Mouse (Mus musculus): ENCODE data around the gene 1700003E16Rik.

Gene 1700003E16Rik

GRCm38 (mm10) chr6:83156259-83156684 lies at the start of gene 1700003E16Rik, which contains the start of gene Wdr54:
TSS of gene 1700003E16Rik (plus strand) at chr6:83156404.
TSS of gene Wdr54 (minus strand) at chr6:83156397.
- ChIA-PET POLR2A (interaction anchor here (0.5 to 2.8 kb wide), 31 partner anchors 9 to 342 kb away, joined by 3 to 24 read pairs (median 4); partner anchors contain the start of genes Ccdc142 (in 3 of the 4), Gm42688 (in 3 of the 4), Wbp1 (in 3 of the 4) and Aup1 (in 1 of the 4)), CTCF (interaction anchor here (0.6 to 1.5 kb wide), 19 partner anchors 9 to 161 kb away, joined by 3 to 9 read pairs (median 3); partner anchors contain the start of genes Ccdc142 (in 1 of the 4), Dctn1 (in 1 of the 4), Gm42688 (in 1 of the 4) and Wbp1 (in 1 of the 4))

DNA sequence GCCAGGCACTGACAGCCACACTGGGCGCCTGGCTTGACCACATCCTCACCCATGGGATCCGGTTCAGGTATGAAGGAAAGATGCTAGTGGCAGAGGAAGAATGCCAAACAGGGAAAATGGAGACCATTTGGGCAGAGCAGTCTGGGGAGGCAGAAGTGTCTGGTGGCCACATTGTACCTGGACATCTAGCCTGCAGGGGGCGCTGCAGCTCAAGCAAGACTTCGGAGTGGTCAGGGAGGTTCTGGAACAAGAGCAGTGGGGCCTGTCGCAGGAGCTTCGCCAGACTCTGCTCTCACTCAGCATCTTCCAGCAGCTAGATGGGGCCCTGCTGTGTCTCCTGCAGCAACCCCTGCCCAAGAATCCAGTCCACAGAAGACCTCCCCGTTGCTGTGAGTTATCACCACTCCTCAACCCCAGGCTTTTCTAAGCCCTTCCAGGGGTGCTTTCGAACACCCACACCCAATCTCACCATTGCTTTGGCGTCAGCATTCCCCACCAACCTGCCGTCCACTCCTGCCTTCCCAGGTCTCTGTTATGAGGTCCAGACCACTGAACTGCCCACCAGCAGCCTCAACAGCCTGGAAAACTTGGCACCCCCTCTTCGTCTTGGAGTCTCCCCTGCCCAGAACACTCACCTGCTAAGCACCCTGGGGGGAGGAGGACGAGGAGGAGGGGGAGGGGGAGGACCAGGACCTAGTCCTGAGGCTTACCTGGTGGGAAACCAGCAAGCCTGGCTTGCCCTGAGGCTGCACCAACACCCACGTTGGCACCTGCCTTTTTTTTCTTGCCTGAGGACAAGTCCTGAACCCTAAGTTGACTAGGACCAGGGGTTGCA lies 48.4 kb upstream of the 1700003E16Rik start:
- POLR2A ChIA-PET: interaction anchor here in 3 of 4 experiments (0.7 to 6.6 kb wide), 15 partner anchors 10 to 218 kb away, joined by 3 to 41 read pairs (median 4); partner anchors contain the start of genes Wbp1 (in 2 of the 3), 1700003E16Rik (in 1 of the 3), Mob1a (in 1 of the 3) and Mthfd2 (in 1 of the 3)
- CTCF ChIA-PET: interaction anchor here (0.5 to 2.6 kb wide), 30 partner anchors 10 to 334 kb away, joined by 3 to 15 read pairs (median 4); partner anchors contain the start of genes Aup1 (in 2 of the 4), Wbp1 (in 2 of the 4), 1700003E16Rik (in 1 of the 4) and Dctn1 (in 1 of the 4)

DNA sequence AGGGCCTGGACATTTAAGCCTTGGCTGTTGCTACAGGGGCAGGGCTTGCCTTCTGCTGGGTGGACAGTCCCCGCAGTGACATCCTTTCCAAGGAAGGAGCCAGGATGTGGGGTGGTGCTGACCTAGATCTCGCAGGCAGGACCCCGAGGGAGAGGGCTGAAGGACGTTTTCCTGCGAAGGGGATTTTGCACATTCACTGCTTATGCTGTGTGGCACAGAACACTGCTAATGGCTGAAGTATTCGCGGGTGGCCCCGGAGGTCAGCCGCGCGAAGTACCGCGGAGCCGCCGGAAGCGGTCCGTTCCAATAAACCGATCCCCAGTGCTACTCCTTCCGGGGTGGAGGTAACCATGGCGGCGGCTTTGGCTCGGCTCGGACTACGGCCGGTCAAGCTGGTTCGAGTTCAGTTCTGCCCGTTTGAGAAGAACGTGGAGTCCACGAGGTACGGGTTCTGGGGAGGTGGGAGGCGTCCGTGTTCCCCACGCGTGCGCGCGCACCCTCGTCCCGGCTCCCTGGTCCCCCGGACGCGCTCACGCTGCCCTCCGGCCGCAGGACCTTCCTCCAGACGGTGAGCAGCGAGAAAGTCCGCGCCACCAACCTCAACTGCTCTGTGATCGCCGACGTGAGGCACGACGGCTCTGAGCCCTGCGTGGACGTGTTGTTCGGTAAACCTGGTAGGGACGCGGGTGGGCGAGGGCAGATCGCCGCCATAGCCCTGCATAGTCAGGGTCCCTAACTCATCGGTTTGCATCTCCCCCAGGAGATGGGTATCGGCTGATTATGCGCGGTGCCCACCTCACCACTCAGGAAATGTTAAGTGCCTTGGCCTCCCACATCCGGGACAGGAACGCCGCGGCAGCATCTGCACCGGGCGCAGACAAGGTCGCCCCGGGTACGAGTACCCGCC lies 47.2 kb upstream of the 1700003E16Rik start, which contains the start of gene Mrpl53:
TSS of gene Mrpl53 (plus strand) at position 279 of the 907 bp plus-strand sequence.
- POLR2A ChIA-PET: interaction anchor here (0.5 to 6.6 kb wide), 19 partner anchors 7 to 636 kb away, joined by 3 to 41 read pairs (median 3); partner anchors contain the start of genes Wbp1 (in 3 of the 4), 1700003E16Rik (in 1 of the 4), Ccdc142 (in 1 of the 4) and Dqx1 (in 1 of the 4)

DNA sequence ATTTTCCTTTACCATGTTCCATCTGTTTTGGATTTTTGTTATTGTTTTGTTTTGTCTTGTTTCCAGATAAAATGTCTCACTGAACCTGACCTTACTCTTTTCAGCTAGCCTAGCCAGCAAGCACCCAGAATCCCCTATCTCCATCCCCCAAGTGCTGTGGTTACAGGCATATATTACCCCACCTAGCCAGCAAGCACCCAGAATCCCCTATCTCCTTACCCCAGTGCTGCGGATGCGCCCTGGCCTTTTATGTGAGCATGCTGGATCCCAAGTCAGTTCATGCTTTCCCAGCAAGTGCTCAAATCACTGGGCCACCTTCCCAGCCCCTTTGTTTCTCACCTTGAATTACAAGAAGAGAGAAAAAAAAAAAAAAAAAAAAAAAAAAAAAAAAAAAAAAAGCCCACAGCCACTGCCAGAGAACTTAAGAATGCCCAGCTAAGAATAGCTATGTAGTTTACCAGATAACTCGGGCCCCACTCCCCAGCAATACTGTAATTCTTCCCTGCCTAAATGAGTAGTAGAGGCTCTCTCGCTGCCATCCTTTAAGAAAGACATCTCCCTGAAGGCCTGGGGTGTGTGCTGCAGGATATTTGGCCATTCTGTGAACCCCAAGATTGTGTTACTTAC lies 44.6 kb upstream of the 1700003E16Rik start:
- CTCF ChIA-PET: interaction anchor here in 1 of 4 experiments (0.7 kb wide), 1 partner anchor 160 kb away, joined by 5 read pairs; no protein-coding TSS in a partner anchor
- POLR2A ChIA-PET: interaction anchor here in 3 of 4 experiments (0.7 to 4.0 kb wide), 8 partner anchors 9 to 15 kb away, joined by 3 to 16 read pairs (median 4); partner anchors contain the start of genes Ccdc142 (in 2 of the 3), Gm42688 (in 2 of the 3), Ino80b (in 1 of the 3) and Wbp1 (in 1 of the 3)

More for the DNA sequence above, 47.2 kb upstream of the 1700003E16Rik start, which contains the start of gene Mrpl53:
- CTCF ChIA-PET: interaction anchor here in 3 of 4 experiments (0.6 to 1.6 kb wide), 5 partner anchors 18 to 781 kb away, joined by 3 to 12 read pairs (median 5); no protein-coding TSS in a partner anchor

DNA sequence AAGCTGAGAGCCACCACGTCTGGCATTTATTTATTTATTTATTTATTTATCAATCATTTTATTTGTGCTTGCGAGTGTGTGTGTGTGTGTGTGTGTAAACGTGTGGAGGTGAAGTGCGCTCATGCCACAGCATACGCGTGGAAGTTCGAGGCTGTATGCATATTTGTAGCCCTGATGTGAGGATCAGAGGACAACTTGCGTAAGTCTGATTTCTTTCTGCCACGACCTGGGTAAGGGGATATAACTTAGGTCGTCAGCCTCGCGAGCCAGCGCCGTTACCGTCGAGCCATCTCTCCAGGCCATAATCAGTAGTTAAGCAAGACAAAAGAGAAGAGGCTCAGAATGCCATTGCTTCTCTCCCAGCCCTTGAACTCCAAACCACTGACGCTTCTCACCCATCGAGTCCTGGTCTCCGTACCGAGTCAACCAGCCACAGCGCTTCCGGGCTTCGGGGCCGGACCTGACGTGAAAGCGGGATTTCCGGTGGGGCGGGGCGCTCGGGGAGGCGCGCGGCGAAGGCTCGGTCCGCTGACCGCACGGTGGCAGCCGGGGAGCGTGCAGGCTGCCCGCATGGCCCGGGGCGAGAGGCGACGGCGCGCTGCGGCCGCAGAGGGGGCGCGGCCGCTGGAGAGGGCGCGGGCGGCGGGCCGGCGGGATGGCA lies 41.1 kb upstream of the 1700003E16Rik start, which contains the start of gene Mogs:
TSS of gene Mogs (plus strand) at position 486 of the 661 bp plus-strand sequence.
- POLR2A ChIA-PET: interaction anchor here in 3 of 4 experiments (0.6 to 6.4 kb wide), 13 partner anchors 7 to 197 kb away, joined by 3 to 41 read pairs (median 3); partner anchors contain the start of genes Ccdc142 (in 1 of the 3), Gm42688 (in 1 of the 3) and Mrpl53 (in 1 of the 3)
- CTCF ChIA-PET: interaction anchor here in 1 of 4 experiments (0.6 to 0.7 kb wide), 2 partner anchors 12 to 55 kb away, joined by 3 to 4 read pairs; no protein-coding TSS in a partner anchor

GRCm38 (mm10) chr6:83115682-83116372 lies 40.4 kb upstream of the 1700003E16Rik start:
- ChIA-PET CTCF (interaction anchor here in 1 of 4 experiments (0.7 kb wide), 1 partner anchor 54 kb away, joined by 3 read pairs; no protein-coding TSS in a partner anchor), POLR2A (interaction anchor here in 1 of 4 experiments (0.8 to 6.4 kb wide), 4 partner anchors 7 to 61 kb away, joined by 3 to 41 read pairs (median 3); partner anchors contain the start of genes Aup1, Htra2 and Mrpl53)

DNA sequence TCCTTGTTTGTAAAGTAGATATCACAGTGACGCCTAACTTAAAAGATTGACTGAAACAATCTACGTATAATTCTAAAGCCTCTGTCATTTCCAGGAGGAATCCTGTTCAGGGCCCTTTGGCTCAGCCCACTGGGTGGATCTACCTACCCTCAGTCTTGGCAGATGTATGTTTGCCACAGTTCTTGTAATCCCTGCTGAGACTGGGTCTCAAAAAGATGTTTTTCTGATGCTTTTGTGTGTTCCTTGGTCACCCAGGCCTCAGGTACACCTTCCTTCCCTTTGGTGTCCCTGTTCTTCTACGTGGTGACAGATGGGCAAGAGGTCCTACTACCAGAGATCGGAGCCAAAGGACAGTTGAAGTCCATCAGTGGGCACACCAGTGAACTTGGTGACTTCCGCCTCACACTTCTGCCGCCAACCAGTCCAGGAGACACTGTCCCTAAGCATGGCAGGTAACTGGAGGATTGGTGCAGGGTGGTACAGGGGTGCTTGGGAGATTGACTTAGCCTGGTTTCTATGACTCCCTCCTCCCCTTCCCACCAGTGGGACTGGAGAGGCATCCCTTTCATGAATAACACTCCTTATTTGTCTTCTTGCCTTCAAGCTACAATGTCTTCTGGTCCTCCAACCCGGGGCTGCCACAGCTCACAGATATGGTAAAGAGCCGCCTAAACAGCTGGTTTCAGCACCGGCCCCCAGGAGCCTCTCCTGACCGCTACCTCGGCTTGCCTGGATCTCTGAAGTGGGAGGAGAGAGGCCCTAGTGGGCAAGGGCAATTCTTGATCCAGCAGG lies 39.6 kb upstream of the 1700003E16Rik start:
- ChIA-PET CTCF (interaction anchor here in 1 of 4 experiments (1.1 kb wide), 1 partner anchor 15 kb away, joined by 3 read pairs; the partner anchor contains the start of genes Ccdc142 and Gm42688), POLR2A (interaction anchor here in 3 of 4 experiments (0.8 to 8.8 kb wide), 9 partner anchors 8 to 62 kb away, joined by 3 to 75 read pairs (median 3); partner anchors contain the start of genes 1700003E16Rik (in 1 of the 3), Aup1 (in 1 of the 3), Htra2 (in 1 of the 3) and Mrpl53 (in 1 of the 3))

GRCm38 (mm10) chr6:83117165-83117438 lies 39.1 kb upstream of the 1700003E16Rik start:
- POLR2A ChIA-PET: interaction anchor here (0.6 to 8.8 kb wide), 8 partner anchors 9 to 63 kb away, joined by 3 to 75 read pairs (median 5); partner anchors contain the start of genes 1700003E16Rik (in 1 of the 4), Aup1 (in 1 of the 4), Htra2 (in 1 of the 4) and Mrpl53 (in 1 of the 4)

DNA sequence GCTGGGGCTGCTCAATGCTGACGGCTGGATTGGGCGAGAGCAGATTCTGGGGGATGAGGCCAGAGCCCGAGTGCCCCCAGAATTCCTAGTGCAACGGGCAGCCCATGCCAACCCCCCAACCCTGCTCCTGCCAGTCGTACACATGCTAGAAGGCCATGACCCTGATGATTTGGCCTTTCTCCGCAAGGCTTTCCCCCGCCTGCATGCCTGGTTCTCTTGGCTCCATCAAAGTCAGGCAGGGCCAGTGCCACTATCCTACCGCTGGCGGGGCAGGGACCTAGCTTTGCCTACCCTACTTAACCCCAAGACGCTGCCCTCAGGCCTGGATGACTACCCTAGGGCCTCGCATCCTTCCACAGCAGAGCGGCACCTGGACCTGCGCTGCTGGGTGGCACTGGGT lies 38.6 kb upstream of the 1700003E16Rik start:
- POLR2A ChIA-PET: interaction anchor here (0.6 to 8.8 kb wide), 14 partner anchors 9 to 63 kb away, joined by 3 to 75 read pairs (median 5); partner anchors contain the start of genes 1700003E16Rik (in 1 of the 4), Aup1 (in 1 of the 4), Ccdc142 (in 1 of the 4) and Dctn1 (in 1 of the 4)
- CTCF ChIA-PET: interaction anchor here in 1 of 4 experiments (1.0 to 1.6 kb wide), 3 partner anchors 10 to 45 kb away, joined by 3 to 5 read pairs (median 4); partner anchors contain the start of genes Ccdc142 and Gm42688

More at GRCm38 (mm10) chr6:83117165-83117438, 39.1 kb upstream of the 1700003E16Rik start:
- CTCF ChIA-PET: interaction anchor here in 1 of 4 experiments (1.1 to 1.6 kb wide), 2 partner anchors 9 to 16 kb away, joined by 3 to 5 read pairs; partner anchors contain the start of genes Ccdc142 and Gm42688

- CTCF ChIA-PET: interaction anchor here in 1 of 4 experiments (1.0 to 1.6 kb wide), 2 partner anchors 11 to 44 kb away, joined by 4 to 5 read pairs; no protein-coding TSS in a partner anchor
- POLR2A ChIA-PET: interaction anchor here in 3 of 4 experiments (0.6 to 8.8 kb wide), 18 partner anchors 8 to 73 kb away, joined by 3 to 75 read pairs (median 4); partner anchors contain the start of genes Ccdc142 (in 2 of the 3), Gm42688 (in 2 of the 3), Pcgf1 (in 2 of the 3) and Rtkn (in 2 of the 3)
Observed at GRCm38 (mm10) chr6:83118369-83118768, 37.8 kb upstream of the 1700003E16Rik start.

- CTCF ChIA-PET: interaction anchor here in 1 of 4 experiments (0.6 to 1.6 kb wide), 2 partner anchors 8 to 11 kb away, joined by 3 to 5 read pairs; no protein-coding TSS in a partner anchor
- POLR2A ChIA-PET: interaction anchor here (0.8 to 8.8 kb wide), 25 partner anchors 9 to 158 kb away, joined by 3 to 75 read pairs (median 4); partner anchors contain the start of genes Ccdc142 (in 3 of the 4), Gm42688 (in 3 of the 4), Pcgf1 (in 2 of the 4) and Rtkn (in 2 of the 4)
Observed at GRCm38 (mm10) chr6:83118825-83119733, 37.1 kb upstream of the 1700003E16Rik start.

- ChIA-PET CTCF (interaction anchor here in 1 of 4 experiments (1.2 to 2.0 kb wide), 2 partner anchors 43 to 85 kb away, joined by 3 to 6 read pairs; partner anchors contain the start of gene Loxl3), POLR2A (interaction anchor here (0.8 to 8.8 kb wide), 17 partner anchors 11 to 158 kb away, joined by 3 to 75 read pairs (median 5); partner anchors contain the start of genes Ccdc142 (in 4 of the 4), Gm42688 (in 4 of the 4), Rtkn (in 2 of the 4) and Mrpl53 (in 1 of the 4))
Observed at GRCm38 (mm10) chr6:83119734-83120051, 36.5 kb upstream of the 1700003E16Rik start.
